Comparison of ENCODE assay signal across 10 mouse cellular contexts in the genomic region with DNA sequence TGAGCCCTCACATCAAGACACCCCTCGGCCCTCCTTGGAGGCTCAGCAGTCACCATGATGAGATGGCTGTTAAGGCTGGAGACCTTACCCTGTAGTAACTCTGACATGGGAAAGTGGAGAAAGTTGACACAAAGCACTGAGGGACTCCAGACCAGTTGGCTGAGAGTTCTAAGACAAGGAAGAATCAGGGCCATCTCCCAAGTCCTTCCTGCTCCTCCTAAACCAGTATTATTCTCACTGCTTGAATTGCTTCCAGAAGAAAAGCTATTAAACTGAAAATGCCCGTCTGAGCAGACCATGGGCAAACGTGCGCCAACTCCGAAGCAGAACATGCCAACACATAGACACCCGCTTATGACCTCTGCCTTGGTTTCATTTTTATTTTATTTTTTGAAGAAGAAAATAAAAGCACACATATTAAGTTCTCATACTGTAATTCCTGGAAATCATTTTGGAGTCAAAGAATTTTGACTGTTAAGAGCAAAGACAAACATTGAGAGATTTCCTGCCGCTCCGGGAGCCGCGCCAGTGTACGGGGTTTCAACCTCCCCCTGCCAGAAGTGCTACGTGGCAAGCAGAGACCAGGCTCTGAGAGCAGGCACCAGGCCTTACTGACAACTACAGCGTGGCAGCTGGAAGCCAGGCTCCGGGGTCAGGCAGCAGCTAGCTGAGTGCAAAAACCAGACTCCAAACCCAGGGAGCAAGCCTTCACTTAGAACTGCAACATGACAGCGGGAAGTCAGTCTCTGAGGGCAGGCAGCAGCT. TPM values are rescaled to one million over a fixed set of nuclear protein-coding genes. Genes with fewer than 3 reads are reported as not detected.
DNase-seq lines count a peak whose midpoint lies in the region; ATAC-seq and TF ChIP-seq lines count a peak whose summit lies in the region.
"Had no signal": no experiment of that assay in that cellular context is flagged by ENCODE, and none has a peak within 500 bp of the region (broad histone marks: within the 10 kb centered on the region; RNA-seq: fewer than 3 reads in every experiment).

No protein-coding gene starts in this region.

- H3K9me3 ChIP-seq in heart, postnatal 0 days (replicated peaks; ENCODE audit: control insufficient read depth, low read length) = no peaks in the 10 kb centered on the region
- H3K9me3 ChIP-seq in limb, embryonic 15.5 days = no peaks in the 10 kb centered on the region
- H3K9me3 ChIP-seq: G1E; limb, embryonic 12.5 days had no signal

- peak; percentile 5 to 10 for DNase-seq in spleen, adult 18-20 months
- DNase-seq in spleen, postnatal 14 days (ENCODE audit: low spot score in 2 of 2) = no peak
- DNase-seq in heart, postnatal 0 days (ENCODE audit: low spot score) = peak; percentile 60
- peak; percentile 41 for DNase-seq in urinary bladder, postnatal 25 days (ENCODE audit: low spot score)
- DNase-seq in layer of hippocampus, postnatal 25 days (ENCODE audit: extremely low spot score in 1 of 2, low spot score in 1 of 2) = no peak
- DNase-seq in right cerebral cortex, adult 18-20 months = no peak
- no peak for DNase-seq in cerebellum, adult 11-12 months

- H3K4me1 ChIP-seq in heart, postnatal 0 days (ENCODE audit: control insufficient read depth, insufficient read depth) = no peaks in the 10 kb centered on the region
- H3K4me1 ChIP-seq in limb, embryonic 15.5 days = peaks cover 14% of the 10 kb centered on the region; the same call in 1 of the 2 replicates
- H3K4me1 ChIP-seq: limb, embryonic 12.5 days had no signal

- ATAC-seq in heart, postnatal 0 days (ENCODE audit: insufficient read depth, low read depth) = peak; percentile 66
- ATAC-seq in limb, embryonic 15.5 days (ENCODE audit: insufficient number of reproducible peaks, low FRiP score, low TSS enrichment, low read depth) = peak; percentile 75

- no peaks in the 10 kb centered on the region for H3K27me3 ChIP-seq in heart, postnatal 0 days (ENCODE audit: control insufficient read depth, insufficient read depth, low read length)
- H3K27me3 ChIP-seq in limb, embryonic 15.5 days = no peaks in the 10 kb centered on the region
- H3K27me3 ChIP-seq: limb, embryonic 12.5 days had no signal

- no peak overlapping the region for H3K4me3 ChIP-seq in heart, postnatal 0 days (ENCODE audit: low read depth, low read length)
- no peak overlapping the region for H3K4me3 ChIP-seq in limb, embryonic 15.5 days
- H3K4me3 ChIP-seq: limb, embryonic 12.5 days had no signal

- WGBS in heart, postnatal 0 days = 59% methylated on average over 15 of the region's 15 CpGs
- 52% methylated on average over 15 of the region's 15 CpGs for WGBS in limb, embryonic 15.5 days

- no peak overlapping the region for H3K4me2 ChIP-seq in heart, postnatal 0 days (ENCODE audit: low read depth, low read length)
- H3K4me2 ChIP-seq in limb, embryonic 15.5 days = no peak overlapping the region
- H3K4me2 ChIP-seq: limb, embryonic 12.5 days had no signal

- peak overlapping the region; percentile 75 for H3K27ac ChIP-seq in heart, postnatal 0 days (ENCODE audit: low read depth)
- H3K27ac ChIP-seq in limb, embryonic 15.5 days = peak overlapping the region; percentile 90
- H3K27ac ChIP-seq: limb, embryonic 12.5 days had no signal

- no peak for TF ChIP-seq EP300 in heart, postnatal 0 days (IDR thresholded peaks at IDR 0.05; ENCODE audit: low read depth)

- no peak for TF ChIP-seq CTCF in heart, postnatal 0 days (IDR thresholded peaks at IDR 0.05; ENCODE audit: low read depth)

- no peak overlapping the region for H3K9ac ChIP-seq in heart, postnatal 0 days (replicated peaks; ENCODE audit: low read depth, low read length)
- H3K9ac ChIP-seq in limb, embryonic 15.5 days = no peak overlapping the region
- H3K9ac ChIP-seq: limb, embryonic 12.5 days had no signal

- H3K36me3 ChIP-seq in heart, postnatal 0 days (replicated peaks; ENCODE audit: control insufficient read depth, insufficient read depth, low read length) = no peaks in the 10 kb centered on the region
- no peaks in the 10 kb centered on the region for H3K36me3 ChIP-seq in limb, embryonic 15.5 days
- H3K36me3 ChIP-seq: G1E; limb, embryonic 12.5 days had no signal

RNA-seq across cellular contexts. Expression of a gene that starts 53.5 kb away (rescaled TPM):
- 39.5 and 49.7 TPM in 2 replicates for total RNA-seq in heart, postnatal 0 days (2014; rRNA removed; ENCODE audit: low replicate concordance)
- polyA plus RNA-seq in heart, postnatal 0 days (2015; fragmentation: Nextera tagmentation; extraction: Ambion mirVana) = 17.8 and 17.9 TPM in 2 replicates
- 110 and 131 TPM in 2 replicates for polyA plus RNA-seq in limb, embryonic 15.5 days (2015; fragmentation: Nextera tagmentation; extraction: Ambion mirVana)
- 1 to 10 TPM; 3.2 to 3.5 TPM for total RNA-seq in layer of hippocampus, postnatal 25 days (2021)
- polyA plus RNA-seq: G1E had no signal

Comparison
In these comparisons a context has a peak if more than half of its experiments do, and no peak if none do; other contexts are left out.
1. DNase-seq: peak in spleen, adult 18-20 months (2 of 2), heart, postnatal 0 days (single experiment) and urinary bladder, postnatal 25 days (single experiment); none in spleen, postnatal 14 days (0 of 2), layer of hippocampus, postnatal 25 days (0 of 2), right cerebral cortex, adult 18-20 months (single experiment) and cerebellum, adult 11-12 months (single experiment).